Mouse (Mus musculus) cerebellum, adult 2 months (tissue): ENCODE data around the gene Sdc4. TPM values are rescaled to one million over a fixed set of nuclear protein-coding genes. Genes with fewer than 3 reads are reported as not detected.

Experiments
- DNase-seq, 2 experiments: peaks; one replicate each; pipeline ENCODE4 v3.0.0; 2021
- H3K27ac ChIP-seq: fragments of 200-500 bp; 2 replicates; pipeline ENCODE4 v1.5.1; 2012; ENCODE audit warnings: low read length, control low read depth, inconsistent platforms; ENCODE audit not compliant: insufficient read depth
- H3K27me3 ChIP-seq: fragments of 200-500 bp; 2 replicates; pipeline ENCODE4 v1.6.1; 2012; ENCODE audit warnings: inconsistent platforms, mild to moderate bottlenecking, low read length, moderate library complexity; ENCODE audit not compliant: control insufficient read depth, insufficient read depth
- H3K4me1 ChIP-seq: fragments of 200-500 bp; 2 replicates; pipeline ENCODE4 v1.6.1; 2011; ENCODE audit warnings: low read length; ENCODE audit not compliant: control insufficient read depth, insufficient read depth
- H3K4me3 ChIP-seq: fragments of 200-500 bp; replicated peaks from 2 replicates; pipeline ENCODE3; 2011; ENCODE audit warnings: mild to moderate bottlenecking, low read depth, low read length, control low read depth; ENCODE audit not compliant: insufficient read depth
- CTCF ChIP-seq: fragments of 200-500 bp; IDR thresholded peaks from 2 replicates; pipeline ENCODE4 v1.5.1; 2011; ENCODE audit warnings: low read depth, mild to moderate bottlenecking, control low read depth, low read length, moderate library complexity, borderline replicate concordance; ENCODE audit not compliant: insufficient read depth
- POLR2A ChIP-seq: fragments of 200-500 bp; IDR thresholded peaks from 2 replicates; pipeline ENCODE4 v1.6.1; 2011; ENCODE audit warnings: low read length, control low read depth, borderline replicate concordance; ENCODE audit not compliant: insufficient read depth
- WGBS: fragments of 180-500 bp; shearing (Covaris S2); methylation state at CpG from one replicate; pipeline ENCODE4 v1.1.7; 2018; 5-methylcytosine and 5-hydroxymethylcytosine counted together
- polyA plus RNA-seq: library from polyadenylated mRNA; depleted of rRNA; stranded (reverse); fragments of >200 nt; gene quantifications from 2 replicates; pipeline ENCODE4 v1.2.3, GENCODE M21; 2012

The Sdc4 gene
- polyA plus RNA-seq, 1 experiment: 69.5 TPM

DNA sequence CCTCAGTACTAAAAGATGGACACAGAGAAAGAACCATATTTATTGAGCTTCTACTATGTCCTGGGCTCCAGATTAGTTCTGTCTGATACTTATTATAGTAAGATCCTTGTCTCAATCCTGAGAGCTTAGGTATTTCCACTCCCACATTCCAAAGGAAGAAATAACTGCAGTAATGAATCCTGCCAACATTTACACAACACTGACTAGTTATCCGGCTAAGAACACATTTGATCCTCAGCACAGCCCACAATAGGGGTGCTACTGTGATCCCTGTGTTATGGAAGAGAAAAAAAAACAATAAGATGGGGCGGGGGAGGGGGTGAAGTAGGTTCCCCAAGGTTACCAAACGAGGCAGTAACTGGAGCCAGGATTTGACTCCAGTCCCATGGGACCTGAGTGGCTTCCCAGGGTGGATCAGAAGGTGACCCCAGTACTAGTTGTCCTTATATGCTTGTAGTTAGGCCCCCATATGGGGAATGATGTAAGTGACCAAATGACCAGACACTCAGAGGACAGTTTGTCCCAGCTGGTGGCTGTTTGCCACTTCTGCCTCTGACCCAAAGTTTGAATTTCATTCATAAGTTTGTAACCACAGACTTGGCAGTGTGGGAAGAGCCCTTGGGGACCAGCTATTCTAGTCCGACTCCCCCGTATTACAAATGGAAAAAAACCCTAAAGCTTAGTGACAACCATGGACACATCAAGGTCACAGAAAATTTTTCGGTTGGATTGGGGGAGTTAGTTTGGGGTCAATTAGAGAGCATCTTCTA is 11.9 kb upstream of the Sdc4 start:
- DNase-seq: no peak
- no peaks in the 10 kb centered on the region for H3K27me3 ChIP-seq
- WGBS: 61% methylated on average over 6 of the region's 6 CpGs
- TF ChIP-seq CTCF: no peak
- no peak for TF ChIP-seq POLR2A
- no peak overlapping the region for H3K27ac ChIP-seq
- no peaks in the 10 kb centered on the region for H3K4me1 ChIP-seq
- H3K4me3 ChIP-seq: no peak overlapping the region

DNA sequence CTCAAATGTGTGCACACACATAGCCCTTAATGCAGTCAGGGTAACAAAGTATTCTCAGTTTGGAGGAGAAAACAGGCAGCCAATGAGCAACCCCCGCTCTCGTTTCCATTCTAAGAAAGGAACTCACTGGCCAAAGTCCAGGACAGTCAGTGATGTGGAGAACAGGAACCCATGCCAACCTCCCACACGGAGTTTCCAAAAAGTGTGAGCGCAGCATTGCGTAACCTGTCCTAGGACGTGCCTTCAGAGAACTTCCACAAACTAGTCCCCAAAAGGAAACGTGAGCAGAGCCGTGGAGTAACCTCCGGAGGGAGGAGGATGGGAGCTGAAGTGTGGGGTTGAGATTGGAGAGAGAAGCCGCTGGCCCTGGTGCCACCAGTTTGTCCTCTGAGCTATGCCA is 11.2 kb upstream of the Sdc4 start:
- Histone ChIP-seq H3K27ac (no peak overlapping the region), H3K27me3 (no peaks in the 10 kb centered on the region), H3K4me1 (no peaks in the 10 kb centered on the region), H3K4me3 (no peak overlapping the region)
- 45% methylated on average over 10 of the region's 10 CpGs for WGBS
- no peak for DNase-seq
- TF ChIP-seq POLR2A: no peak
- no peak for TF ChIP-seq CTCF

DNA sequence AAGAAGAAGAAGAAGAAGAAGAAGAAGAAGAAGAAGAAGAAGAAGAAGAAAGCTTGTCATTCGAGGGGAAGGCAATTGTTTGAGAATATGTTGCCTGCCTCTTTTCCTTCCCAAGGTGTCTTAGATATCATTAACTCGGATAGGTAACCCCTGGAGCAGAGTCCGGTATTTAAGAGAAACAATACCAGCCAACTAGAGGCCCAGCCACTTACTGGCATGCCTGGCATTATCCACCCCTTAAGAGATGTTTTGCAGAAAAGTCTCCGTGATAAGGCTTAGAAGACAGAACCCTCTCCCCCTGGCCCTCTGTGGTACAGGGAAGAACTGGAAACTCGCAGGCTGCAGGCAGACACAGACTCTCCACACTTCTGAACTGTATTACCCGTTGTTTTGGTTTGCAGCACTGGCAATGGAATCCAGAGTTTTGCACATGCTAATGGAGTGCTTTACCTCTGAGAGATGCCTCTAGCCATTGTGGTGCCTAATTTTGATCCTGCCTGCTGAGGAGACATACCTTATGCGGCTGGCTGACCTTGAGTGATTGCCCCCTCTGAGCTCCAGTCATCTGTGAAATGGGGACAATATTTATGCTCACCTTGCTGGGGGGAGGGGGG is 10.3 kb upstream of the Sdc4 start:
- Histone ChIP-seq H3K4me3 (no peak overlapping the region), H3K27ac (no peak overlapping the region), H3K4me1 (no peaks in the 10 kb centered on the region), H3K27me3 (no peaks in the 10 kb centered on the region)
- WGBS: 64% methylated on average over 7 of the region's 7 CpGs
- no peak for DNase-seq
- TF ChIP-seq POLR2A (no peak), CTCF (no peak)

DNA sequence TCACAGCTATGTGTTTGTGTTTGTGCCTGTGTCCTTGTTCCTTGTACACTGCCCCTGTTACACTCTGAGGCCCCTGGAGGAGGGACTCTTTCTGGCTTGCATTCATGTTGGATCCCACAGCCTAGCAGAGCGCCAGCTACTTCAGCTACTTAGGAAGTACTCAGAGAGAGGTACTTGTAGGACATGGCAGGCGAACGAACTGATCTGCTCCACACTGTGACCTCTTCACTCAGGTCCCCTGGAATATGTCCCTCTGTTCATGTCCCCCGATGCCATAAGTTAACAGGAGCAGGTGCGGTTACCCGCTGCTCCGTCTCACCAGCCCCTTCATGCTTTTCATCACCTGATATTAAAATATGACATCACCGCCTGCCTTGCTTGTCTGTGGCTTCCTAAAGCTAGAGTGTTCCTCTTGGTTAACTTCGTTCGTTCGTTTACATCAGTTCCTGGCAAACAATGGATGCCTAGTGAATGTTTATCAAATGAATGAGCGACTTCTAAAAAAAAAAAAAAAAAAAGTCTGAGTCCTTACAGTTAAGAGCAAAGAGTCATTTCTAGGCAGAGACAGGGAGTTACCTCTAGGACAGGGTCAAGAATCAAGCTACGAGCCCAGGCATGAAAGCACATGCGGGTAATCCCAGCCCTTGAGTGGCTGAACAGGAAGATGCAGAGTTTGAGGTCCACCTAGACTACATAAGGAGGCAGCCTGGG is 9.5 kb upstream of the Sdc4 start:
- Histone ChIP-seq H3K27ac (no peak overlapping the region), H3K4me1 (no peaks in the 10 kb centered on the region), H3K27me3 (no peaks in the 10 kb centered on the region), H3K4me3 (no peak overlapping the region)
- 78% methylated on average over 14 of the region's 14 CpGs for WGBS
- DNase-seq: no peak
- TF ChIP-seq CTCF (no peak), POLR2A (no peak)

DNA sequence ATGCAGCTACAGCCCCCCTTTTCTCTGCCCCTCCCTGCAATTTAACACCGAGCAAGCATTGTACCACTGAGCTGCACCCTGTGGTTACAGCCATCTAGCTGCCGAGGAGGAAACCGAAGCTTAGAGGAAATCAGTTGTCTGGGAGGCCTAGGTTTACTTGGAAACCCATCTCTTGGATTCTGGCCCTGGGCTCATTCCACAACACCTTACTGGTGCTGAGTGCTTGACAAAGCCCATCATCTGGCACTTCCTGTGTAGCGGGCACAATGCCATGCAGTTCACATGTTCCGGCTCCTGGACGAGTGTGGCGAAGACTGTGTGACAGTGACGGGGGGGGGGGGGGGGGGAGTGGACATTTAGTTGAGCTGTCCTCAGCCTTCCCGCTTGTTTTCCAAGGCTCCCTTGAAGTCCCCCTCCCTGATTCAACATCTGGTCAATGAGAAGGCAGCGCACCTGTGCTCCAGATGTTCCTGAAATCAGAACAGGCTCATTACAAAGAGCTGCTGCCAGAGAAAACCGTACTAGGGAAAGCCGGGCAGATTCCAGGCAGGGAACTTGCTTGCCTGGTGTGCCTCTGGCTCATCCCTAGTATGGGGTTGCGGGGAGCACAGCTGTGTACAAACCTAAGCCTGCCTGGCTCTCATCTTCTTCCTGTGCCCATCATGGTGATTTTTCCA is 8.5 kb upstream of the Sdc4 start:
- 25% methylated on average over 13 of the region's 13 CpGs for WGBS
- Histone ChIP-seq H3K27ac (no peak overlapping the region), H3K4me3 (no peak overlapping the region), H3K4me1 (no peaks in the 10 kb centered on the region), H3K27me3 (no peaks in the 10 kb centered on the region)
- DNase-seq: no peak
- TF ChIP-seq CTCF (no peak), POLR2A (no peak)

DNA sequence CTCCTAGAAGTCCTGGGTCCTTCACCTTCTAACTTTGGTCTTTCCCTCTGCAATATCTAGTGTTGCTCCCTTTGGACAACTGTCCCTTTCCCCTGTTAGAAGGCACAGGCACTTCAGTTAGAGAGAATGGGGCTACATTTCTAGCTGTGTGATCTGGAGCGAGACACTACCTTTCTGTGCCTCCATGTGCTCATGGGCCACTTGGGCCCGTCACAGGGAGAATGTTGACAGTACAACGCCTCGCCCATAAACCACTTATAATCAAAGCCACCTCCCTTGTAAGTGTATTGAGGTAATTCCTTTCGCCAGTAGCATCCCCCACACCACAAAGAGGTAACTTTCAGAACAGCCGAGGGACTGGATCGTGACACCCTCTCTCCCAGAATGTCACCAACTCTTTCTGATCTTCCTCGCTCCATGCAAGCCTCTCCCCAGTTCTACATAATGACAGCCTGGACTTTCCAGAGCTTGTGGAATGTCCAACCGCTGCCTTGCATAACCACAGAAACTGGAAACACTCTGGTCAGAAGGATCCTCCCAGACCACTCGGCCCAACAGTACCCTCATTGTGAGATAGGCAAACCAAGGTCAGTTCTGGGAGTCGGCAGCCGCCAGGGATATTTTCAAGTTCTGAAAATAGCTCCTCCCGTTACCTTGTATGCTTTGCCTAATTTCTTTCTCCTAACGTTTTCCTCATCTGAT is 5.8 kb upstream of the Sdc4 start:
- TF ChIP-seq POLR2A (no peak), CTCF (no peak)
- DNase-seq: no peak
- 89% methylated on average over 14 of the region's 14 CpGs for WGBS
- no peaks in the 10 kb centered on the region for H3K27me3 ChIP-seq
- no peak overlapping the region for H3K27ac ChIP-seq
- no peaks in the 10 kb centered on the region for H3K4me1 ChIP-seq
- H3K4me3 ChIP-seq: no peak overlapping the region

DNA sequence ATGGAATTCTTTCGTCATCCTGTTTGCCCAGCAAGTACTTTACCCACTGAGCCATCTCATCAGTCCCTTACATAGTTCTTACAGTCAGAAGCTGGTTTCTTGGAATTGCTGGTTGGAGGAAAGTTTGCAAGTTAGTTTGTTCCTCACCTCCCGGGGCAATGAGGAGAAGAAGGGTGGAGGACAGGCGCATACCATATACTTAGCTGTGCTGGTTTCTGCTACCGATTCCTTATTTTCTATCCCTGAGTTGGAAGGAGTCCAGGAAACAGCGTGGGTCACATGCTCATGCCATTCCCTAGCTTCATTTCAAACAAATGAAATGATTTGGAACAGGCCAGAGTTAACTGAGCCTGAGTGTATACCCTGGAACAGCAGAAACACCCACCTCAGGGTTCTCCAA is 5.2 kb upstream of the Sdc4 start:
- Histone ChIP-seq H3K4me1 (no peaks in the 10 kb centered on the region), H3K4me3 (no peak overlapping the region), H3K27ac (no peak overlapping the region), H3K27me3 (no peaks in the 10 kb centered on the region)
- TF ChIP-seq POLR2A (no peak), CTCF (no peak)
- WGBS: 62% methylated on average over 5 of the region's 5 CpGs
- DNase-seq: no peak
